Mouse (Mus musculus) liver, embryonic 14.5 days (tissue): ENCODE results near the gene Lhb. TPM values are rescaled to one million over a fixed set of nuclear protein-coding genes. Genes with fewer than 3 reads are reported as not detected.

Experiments
- ATAC-seq: fragments of 200-750 bp; cut with Nextera tagmentation; 2 replicates; pipeline ENCODE4 v1.8.0; 2017; ENCODE audit warnings: moderate number of reproducible peaks, mild to moderate bottlenecking, moderate library complexity; ENCODE audit not compliant: insufficient read depth
- DNase-seq, 3 experiments: peaks; one replicate each; pipeline ENCODE4 v3.0.0-alpha.2; 2012 to 2013; ENCODE audit warnings: low read depth in 3 of 3, low spot score in 3 of 3
- H3K27ac ChIP-seq: fragments of 300-500 bp; sonication (generic); 2 replicates; pipeline ENCODE4 v1.5.1; 2014; ENCODE audit warnings: moderate library complexity, mild to moderate bottlenecking, control low read depth, inconsistent platforms
- H3K27me3 ChIP-seq: fragments of 300-500 bp; sonication (generic); 2 replicates; pipeline ENCODE4 v1.6.1; 2014; ENCODE audit warnings: mild to moderate bottlenecking, low read length, moderate library complexity; ENCODE audit not compliant: control insufficient read depth, insufficient read depth
- H3K36me3 ChIP-seq: fragments of 300-500 bp; sonication (generic); replicated peaks from 2 replicates; pipeline ENCODE4 v1.6.1; 2014; ENCODE audit warnings: low read depth; ENCODE audit not compliant: control insufficient read depth, insufficient read depth
- H3K4me1 ChIP-seq, 2 experiments: fragments of 200-500 bp in 1 of 2; fragments of 300-500 bp in 1 of 2; sonication (generic) in 1 of 2; replicated peaks; 2 replicates each; pipeline ENCODE4 v1.6.1; 2012 to 2014; ENCODE audit warnings: antibody characterized with exemption in 1 of 2, inconsistent platforms in 1 of 2, low read length in 1 of 2; ENCODE audit not compliant: control insufficient read depth in 2 of 2, insufficient read depth in 2 of 2
- H3K4me2 ChIP-seq: fragments of 300-500 bp; sonication (generic); 2 replicates; pipeline ENCODE4 v1.6.1; 2014; ENCODE audit warnings: low read depth, mild to moderate bottlenecking, control low read depth, moderate library complexity
- H3K4me3 ChIP-seq, 2 experiments: fragments of 200-500 bp in 1 of 2; fragments of 300-500 bp in 1 of 2; sonication (generic) in 1 of 2; 2 replicates each; pipeline ENCODE4 v1.5.1; 2012 to 2014; ENCODE audit warnings: low read depth in 2 of 2, low read length in 2 of 2, mild to moderate bottlenecking in 2 of 2, control low read depth in 1 of 2, inconsistent platforms in 1 of 2, moderate library complexity in 1 of 2; ENCODE audit not compliant: insufficient read depth in 1 of 2
- H3K9ac ChIP-seq: fragments of 300-500 bp; sonication (generic); replicated peaks from 2 replicates; pipeline ENCODE4 v1.6.1; 2014; ENCODE audit warnings: mild to moderate bottlenecking, control low read depth, moderate library complexity
- H3K9me3 ChIP-seq: fragments of 300-500 bp; sonication (generic); 2 replicates; pipeline ENCODE4 v1.6.1; 2016; ENCODE audit warnings: low read length, mixed read lengths; ENCODE audit not compliant: control insufficient read depth
- CTCF ChIP-seq: IDR thresholded peaks from 2 replicates; pipeline ENCODE4 v1.5.1; 2016; ENCODE audit warnings: antibody characterized with exemption, low read depth, control low read depth
- EP300 ChIP-seq: IDR thresholded peaks from 2 replicates; pipeline ENCODE4 v1.6.1; 2016; ENCODE audit warnings: antibody characterized with exemption, low read depth
- WGBS: fragments of 180-500 bp; shearing (Covaris S2); extraction: QIAGEN DNeasy Blood & Tissue Kit; methylation state at CpG from one replicate; pipeline ENCODE4 v1.1.7; 2014; ENCODE audit not compliant: insufficient replicate concordance; 5-methylcytosine and 5-hydroxymethylcytosine counted together
- polyA plus RNA-seq, 2 experiments: library from polyadenylated mRNA; depleted of rRNA in 1 of 2; stranded (reverse) in 1 of 2; unstranded in 1 of 2; fragments of >200 nt; fragmentation: Nextera tagmentation in 1 of 2; extraction: Ambion mirVana in 1 of 2; gene quantifications; 2 replicates each; pipeline versions ENCODE4 v1.2.1 to v1.2.3; 2012 to 2014

The Lhb gene
- polyA plus RNA-seq, 2 experiments: not detected

GRCm38 (mm10) chr7:45419859-45420614, 583 bp upstream of the Lhb start:
- H3K9me3 ChIP-seq: no peaks in the 10 kb centered on the region
- no peak for ATAC-seq
- H3K4me1 ChIP-seq: no peaks in the 10 kb centered on the region
- H3K9ac ChIP-seq: no peak overlapping the region
- H3K4me2 ChIP-seq: no peak overlapping the region
- H3K4me3 ChIP-seq: no peak overlapping the region
- no peak for DNase-seq
- peaks cover 24% of the 10 kb centered on the region for H3K36me3 ChIP-seq
- TF ChIP-seq EP300 (no peak), CTCF (no peak)
- peaks cover 41% of the 10 kb centered on the region for H3K27me3 ChIP-seq
- WGBS: 27% methylated on average over 27 of the region's 27 CpGs
- no peak overlapping the region for H3K27ac ChIP-seq

DNA sequence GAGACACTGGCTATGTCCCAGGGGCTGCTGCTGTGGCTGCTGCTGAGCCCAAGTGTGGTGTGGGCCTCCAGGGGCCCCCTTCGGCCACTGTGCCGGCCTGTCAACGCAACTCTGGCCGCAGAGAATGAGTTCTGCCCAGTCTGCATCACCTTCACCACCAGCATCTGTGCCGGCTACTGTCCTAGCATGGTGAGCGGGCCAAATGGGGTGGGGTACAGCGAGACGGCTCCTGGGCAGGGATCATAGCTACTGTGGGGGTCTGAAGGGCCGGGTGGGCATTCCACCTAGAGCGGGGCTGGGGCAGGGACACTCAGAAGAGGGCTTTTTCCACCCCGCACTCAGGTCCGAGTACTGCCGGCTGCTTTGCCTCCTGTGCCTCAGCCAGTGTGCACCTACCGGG, 574 bp downstream of the Lhb start:
- 80% methylated on average over 14 of the region's 14 CpGs for WGBS

DNA sequence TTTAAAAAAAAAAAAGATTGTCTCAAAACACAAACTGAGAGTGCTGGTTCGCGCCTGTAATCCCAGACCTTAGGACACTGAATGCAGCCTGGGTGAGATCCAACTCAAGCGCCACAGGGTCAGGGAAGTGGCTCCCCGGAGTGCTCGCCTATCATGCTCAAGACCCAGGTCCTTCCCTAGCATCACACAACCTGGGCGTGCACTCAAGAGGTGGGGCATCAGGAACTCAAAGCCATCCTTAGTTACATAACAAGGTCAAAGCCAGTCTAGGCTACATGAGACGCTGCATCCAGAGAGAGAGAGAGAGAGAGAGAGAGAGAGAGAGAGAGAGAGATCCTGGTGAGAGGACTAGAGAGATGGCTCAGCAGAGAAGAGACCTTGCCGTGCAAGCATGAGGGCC, 5.9 kb downstream of the Lhb start:
- peaks cover 39% of the 10 kb centered on the region for H3K36me3 ChIP-seq
- no peak for TF ChIP-seq EP300
- no peak for TF ChIP-seq CTCF
- no peaks in the 10 kb centered on the region for H3K4me1 ChIP-seq
- H3K27ac ChIP-seq: no peak overlapping the region
- H3K9ac ChIP-seq: no peak overlapping the region
- no peak overlapping the region for H3K4me3 ChIP-seq
- 78% methylated on average over 8 of the region's 8 CpGs for WGBS
- DNase-seq: no peak
- ATAC-seq: no peak
- no peak overlapping the region for H3K4me2 ChIP-seq
- no peaks in the 10 kb centered on the region for H3K9me3 ChIP-seq
- H3K27me3 ChIP-seq: no peaks in the 10 kb centered on the region

More for the DNA sequence above, 574 bp downstream of the Lhb start:
- H3K4me1 ChIP-seq: no peaks in the 10 kb centered on the region
- no peak overlapping the region for H3K9ac ChIP-seq
- H3K36me3 ChIP-seq: peaks cover 24% of the 10 kb centered on the region
- peaks cover 30% of the 10 kb centered on the region for H3K27me3 ChIP-seq
- no peak for TF ChIP-seq CTCF
- no peak for TF ChIP-seq EP300
- H3K4me3 ChIP-seq: no peak overlapping the region
- no peaks in the 10 kb centered on the region for H3K9me3 ChIP-seq
- H3K4me2 ChIP-seq: no peak overlapping the region
- no peak overlapping the region for H3K27ac ChIP-seq
- ATAC-seq: no peak
- no peak for DNase-seq

DNA sequence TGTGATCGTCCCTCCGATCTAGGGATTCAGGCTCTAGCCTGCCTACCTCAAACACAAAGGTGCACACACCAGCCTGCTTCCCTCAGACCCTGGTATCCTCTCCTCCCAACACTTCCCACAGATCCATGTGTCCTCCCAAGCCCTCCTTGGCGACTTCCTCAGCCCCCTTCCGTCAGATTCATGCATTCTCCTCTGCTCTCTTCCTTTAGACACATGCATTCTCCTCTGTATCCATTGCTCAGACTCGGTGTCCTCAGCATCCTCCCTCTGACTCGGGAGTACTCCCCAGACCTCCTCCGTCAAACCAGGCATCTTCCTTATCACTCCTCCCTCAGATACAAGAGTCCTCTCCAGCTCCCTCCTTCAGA, 13.2 kb downstream of the Lhb start:
- ATAC-seq (no peak), DNase-seq (no peak)
- Histone ChIP-seq H3K9me3 (no peaks in the 10 kb centered on the region), H3K36me3 (peaks cover 5% of the 10 kb centered on the region), H3K4me2 (peak overlapping the region; percentile 88), H3K4me1 (peaks cover 0 to 14% of the 10 kb centered on the region in 2 experiments; a peak in 2 of 4 replicates), H3K27me3 (no peaks in the 10 kb centered on the region), H3K9ac (peak overlapping the region; percentile 89), H3K4me3 (peak overlapping the region; percentile 87 to 97), H3K27ac (peak overlapping the region; percentile 79)
- under 1% methylated on average over 7 of the region's 7 CpGs for WGBS
- TF ChIP-seq EP300 (no peak), CTCF (no peak)

- peak; percentile 67 for TF ChIP-seq EP300
- peak; percentile 99 for TF ChIP-seq CTCF
- H3K4me2 ChIP-seq: peak within 1 kb of the TSS; percentile 88
- under 1% methylated on average over 45 of the region's 45 CpGs for WGBS
- H3K27me3 ChIP-seq: no peaks in the 10 kb centered on the region
- peak within 1 kb of the TSS; percentile 87 to 97 for H3K4me3 ChIP-seq
- H3K4me1 ChIP-seq: peaks cover 0 to 14% of the 10 kb centered on the region in 2 experiments; a peak in 2 of 4 replicates
- H3K9me3 ChIP-seq: no peaks in the 10 kb centered on the region
- DNase-seq (peak; percentile 99 to 100 (median 100)), ATAC-seq (peak; percentile 97)
- H3K9ac ChIP-seq: peak within 1 kb of the TSS; percentile 89
- H3K27ac ChIP-seq: peak within 1 kb of the TSS; percentile 79
- peaks cover 3% of the 10 kb centered on the region; the same call in 1 of the 2 replicates for H3K36me3 ChIP-seq
Observed at GRCm38 (mm10) chr7:45434203-45435015, 13.8 kb downstream of the Lhb start, which contains the start of gene Gys1. Gys1 (plus strand) TSS chr7:45434844.
